Mouse (Mus musculus) embryonic fibroblast, embryonic 13.5 days (primary cell): Measurements from ENCODE around the gene Odf3.

Experiments used
- CTCF ChIP-seq: IDR thresholded peaks from 2 replicates; pipeline ENCODE4 v1.5.1; 2011; ENCODE audit warnings: mild to moderate bottlenecking, control low read depth, low read length, moderate library complexity, borderline replicate concordance; ENCODE audit not compliant: insufficient read depth
- POLR2A ChIP-seq: IDR thresholded peaks from 2 replicates; pipeline ENCODE4 v1.6.1; 2011; ENCODE audit warnings: low read depth, mild to moderate bottlenecking, control low read depth, low read length, moderate library complexity

GRCm38 (mm10) chr7:140897863-140898262, 50.3 kb downstream of the Odf3 start:
- TF ChIP-seq CTCF (no peak), POLR2A (no peak)
